In the genomic region with DNA sequence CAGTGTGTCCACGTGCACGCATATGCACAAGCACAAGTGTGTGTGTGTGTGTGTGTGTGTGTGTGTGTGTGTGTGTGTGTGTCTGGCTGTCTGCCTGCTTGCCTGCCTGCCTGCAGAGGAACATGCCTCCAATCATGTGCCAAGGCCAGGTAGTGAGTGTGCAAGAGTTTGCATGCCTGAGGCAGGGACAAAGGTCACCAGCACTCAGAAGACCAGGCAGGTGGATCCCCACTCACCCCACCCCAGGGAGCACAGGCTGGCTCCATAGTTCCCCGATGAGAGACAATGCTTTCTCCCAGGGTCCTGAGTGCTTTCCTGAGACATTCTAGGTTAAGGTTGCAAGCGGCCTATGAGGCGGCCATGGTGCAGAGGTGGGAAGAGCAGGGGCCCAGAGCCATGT, we compare ENCODE assay signal across 27 mouse cellular contexts. TPM values are rescaled to one million over a fixed set of nuclear protein-coding genes. Genes with fewer than 3 reads are reported as not detected.
DNase-seq lines count a peak whose midpoint lies in the region; ATAC-seq and TF ChIP-seq lines count a peak whose summit lies in the region.
"Had no signal": no experiment of that assay in that cellular context is flagged by ENCODE, and none has a peak within 500 bp of the region (broad histone marks: within the 10 kb centered on the region; RNA-seq: fewer than 3 reads in every experiment).

No protein-coding gene starts in this region.

- DNase-seq in forebrain, embryonic 14.5 days (ENCODE audit: low spot score) = no peak
- DNase-seq in forebrain, embryonic 11.5 days (ENCODE audit: low spot score) = no peak
- no peak for DNase-seq in liver, embryonic 11.5 days (ENCODE audit: low spot score)
- no peak for DNase-seq in heart, postnatal 14 days
- DNase-seq: adrenal gland, adult 8-10 months; adrenal gland, postnatal 14 days; adrenal gland, postnatal 36 days; B cell, adult 2 months; cerebellum, adult 11-12 months; cerebellum, adult 2 months; cerebellum, adult 9-10 months; cerebellum, postnatal 10 days had no signal

- peak overlapping the region; percentile 21; the same call in 1 of the 2 replicates for H3K27ac ChIP-seq in forebrain, embryonic 14.5 days (ENCODE audit: low read depth, low read length)
- H3K27ac ChIP-seq in forebrain, embryonic 11.5 days (ENCODE audit: low read depth, low read length) = no peak overlapping the region
- H3K27ac ChIP-seq in liver, embryonic 15.5 days (replicated peaks) = no peak overlapping the region
- H3K27ac ChIP-seq in liver, embryonic 11.5 days (ENCODE audit: low read depth, low read length) = no peak overlapping the region
- no peak overlapping the region for H3K27ac ChIP-seq in intestine, postnatal 0 days (ENCODE audit: low read depth, low read length)
- H3K27ac ChIP-seq: embryonic facial prominence, embryonic 12.5 days; forebrain, embryonic 12.5 days; forebrain, embryonic 15.5 days had no signal

- no peak for ATAC-seq in forebrain, embryonic 14.5 days
- no peak for ATAC-seq in forebrain, embryonic 11.5 days (replicated peaks; ENCODE audit: low FRiP score)
- ATAC-seq in liver, embryonic 15.5 days (ENCODE audit: insufficient read depth) = peak; percentile 16; the same call in 1 of the 2 replicates
- ATAC-seq in liver, embryonic 11.5 days (replicated peaks; ENCODE audit: low FRiP score) = no peak
- no peak for ATAC-seq in megakaryocyte, adult 5-6 weeks (ENCODE audit: poor library complexity, severe bottlenecking)
- ATAC-seq in intestine, postnatal 0 days = peak; percentile 55
- ATAC-seq: activated CD4-positive, CD25-positive, alpha-beta regulatory T cell, adult 4 months; CD4-positive, CD25-positive, alpha-beta regulatory T cell, adult 4 months; forebrain, embryonic 15.5 days; Patski had no signal

- no peak overlapping the region for H3K4me2 ChIP-seq in forebrain, embryonic 14.5 days (ENCODE audit: low read length)
- no peak overlapping the region for H3K4me2 ChIP-seq in forebrain, embryonic 11.5 days (ENCODE audit: low read depth, low read length, severe bottlenecking)
- no peak overlapping the region for H3K4me2 ChIP-seq in liver, embryonic 15.5 days
- no peak overlapping the region for H3K4me2 ChIP-seq in liver, embryonic 11.5 days
- no peak overlapping the region for H3K4me2 ChIP-seq in intestine, postnatal 0 days (replicated peaks; ENCODE audit: low read depth)
- H3K4me2 ChIP-seq: embryonic facial prominence, embryonic 12.5 days; forebrain, embryonic 12.5 days; forebrain, embryonic 15.5 days had no signal

- H3K4me1 ChIP-seq in forebrain, embryonic 14.5 days (ENCODE audit: control insufficient read depth, insufficient read depth, low read length) = no peaks in the 10 kb centered on the region
- H3K4me1 ChIP-seq in forebrain, embryonic 11.5 days (replicated peaks; ENCODE audit: control insufficient read depth, insufficient read depth, low read length) = no peaks in the 10 kb centered on the region
- H3K4me1 ChIP-seq in liver, embryonic 15.5 days (replicated peaks) = no peaks in the 10 kb centered on the region; the same call in 1 of the 2 replicates
- H3K4me1 ChIP-seq in liver, embryonic 11.5 days (replicated peaks; ENCODE audit: control insufficient read depth, insufficient read depth, low read length) = no peaks in the 10 kb centered on the region
- H3K4me1 ChIP-seq in megakaryocyte, embryonic 14.5 days = peaks cover 94% of the 10 kb centered on the region
- H3K4me1 ChIP-seq in intestine, postnatal 0 days (replicated peaks; ENCODE audit: control insufficient read depth, insufficient read depth, low read length) = no peaks in the 10 kb centered on the region

- H3K27me3 ChIP-seq in forebrain, embryonic 14.5 days (replicated peaks; ENCODE audit: control insufficient read depth, insufficient read depth, low read length) = no peaks in the 10 kb centered on the region
- H3K27me3 ChIP-seq in forebrain, embryonic 11.5 days (ENCODE audit: control insufficient read depth, insufficient read depth, low read length) = no peaks in the 10 kb centered on the region
- H3K27me3 ChIP-seq in liver, embryonic 15.5 days = no peaks in the 10 kb centered on the region
- H3K27me3 ChIP-seq in liver, embryonic 11.5 days (replicated peaks; ENCODE audit: control insufficient read depth, insufficient read depth, low read length) = no peaks in the 10 kb centered on the region
- H3K27me3 ChIP-seq in megakaryocyte, embryonic 14.5 days (replicated peaks) = no peaks in the 10 kb centered on the region
- no peaks in the 10 kb centered on the region for H3K27me3 ChIP-seq in intestine, postnatal 0 days (replicated peaks; ENCODE audit: control insufficient read depth, insufficient read depth, low read length)
- H3K27me3 ChIP-seq: CH12.LX; embryonic facial prominence, embryonic 12.5 days; forebrain, embryonic 12.5 days; forebrain, embryonic 15.5 days; Patski had no signal

- no peak overlapping the region for H3K9ac ChIP-seq in forebrain, embryonic 14.5 days (ENCODE audit: low read length)
- H3K9ac ChIP-seq in forebrain, embryonic 11.5 days (ENCODE audit: low read length) = no peak overlapping the region
- H3K9ac ChIP-seq in liver, embryonic 15.5 days = no peak overlapping the region
- H3K9ac ChIP-seq in liver, embryonic 11.5 days (ENCODE audit: low read depth, low read length) = no peak overlapping the region
- no peak overlapping the region for H3K9ac ChIP-seq in intestine, postnatal 0 days (ENCODE audit: low read depth, low read length)
- H3K9ac ChIP-seq: embryonic facial prominence, embryonic 12.5 days; forebrain, embryonic 12.5 days; forebrain, embryonic 15.5 days had no signal

- intact Hi-C loops in heart, postnatal 14 days (cut with DNase I) = no loop called here

- WGBS in forebrain, embryonic 14.5 days = 92% methylated on average over 5 of the region's 5 CpGs
- 92% methylated on average over 5 of the region's 5 CpGs for WGBS in forebrain, embryonic 11.5 days
- 76% methylated on average over 5 of the region's 5 CpGs for WGBS in liver, embryonic 15.5 days (ENCODE audit: insufficient replicate concordance)
- WGBS in liver, embryonic 11.5 days = 83% methylated on average over 5 of the region's 5 CpGs
- 78% methylated on average over 5 of the region's 5 CpGs for WGBS in intestine, postnatal 0 days

- no peak for TF ChIP-seq CTCF in intestine, postnatal 0 days (IDR thresholded peaks at IDR 0.05; ENCODE audit: low read depth)

- no peak overlapping the region for H3K4me3 ChIP-seq in forebrain, embryonic 14.5 days (ENCODE audit: low read depth, low read length)
- H3K4me3 ChIP-seq in forebrain, embryonic 11.5 days (ENCODE audit: low read depth, low read length) = no peak overlapping the region
- no peak overlapping the region for H3K4me3 ChIP-seq in liver, embryonic 15.5 days (replicated peaks)
- H3K4me3 ChIP-seq in liver, embryonic 11.5 days (ENCODE audit: low read depth, low read length) = no peak overlapping the region
- H3K4me3 ChIP-seq in megakaryocyte, embryonic 14.5 days (replicated peaks) = peak overlapping the region; percentile 76
- H3K4me3 ChIP-seq in intestine, postnatal 0 days (ENCODE audit: low read depth, low read length) = no peak overlapping the region
- H3K4me3 ChIP-seq: embryonic facial prominence, embryonic 10.5 days; embryonic facial prominence, embryonic 12.5 days; forebrain, embryonic 12.5 days; forebrain, embryonic 15.5 days had no signal

- no peaks in the 10 kb centered on the region for H3K9me3 ChIP-seq in forebrain, embryonic 14.5 days (replicated peaks; ENCODE audit: control insufficient read depth, low read length)
- H3K9me3 ChIP-seq in forebrain, embryonic 11.5 days (ENCODE audit: control insufficient read depth, low read length) = peaks cover 4% of the 10 kb centered on the region; the same call in 1 of the 2 replicates
- H3K9me3 ChIP-seq in liver, embryonic 15.5 days (replicated peaks) = no peaks in the 10 kb centered on the region
- 0 out of 2 replicates have a peak, but pooled peaks cover 3% of the 10 kb centered on the region for H3K9me3 ChIP-seq in liver, embryonic 11.5 days (ENCODE audit: control insufficient read depth, low read length)
- H3K9me3 ChIP-seq in megakaryocyte, embryonic 14.5 days = peaks cover 11% of the 10 kb centered on the region
- no peaks in the 10 kb centered on the region for H3K9me3 ChIP-seq in intestine, postnatal 0 days (ENCODE audit: control insufficient read depth)
- H3K9me3 ChIP-seq: forebrain, embryonic 15.5 days; G1E had no signal

- peaks cover 80% of the 10 kb centered on the region for H3K36me3 ChIP-seq in forebrain, embryonic 14.5 days (ENCODE audit: control insufficient read depth, insufficient read depth, low read length)
- peaks cover 52% of the 10 kb centered on the region for H3K36me3 ChIP-seq in forebrain, embryonic 11.5 days (ENCODE audit: control insufficient read depth, insufficient read depth, low read length)
- H3K36me3 ChIP-seq in liver, embryonic 15.5 days (replicated peaks) = peaks cover 51% of the 10 kb centered on the region
- H3K36me3 ChIP-seq in liver, embryonic 11.5 days (ENCODE audit: control insufficient read depth, insufficient read depth, low read length) = peaks cover 49% of the 10 kb centered on the region
- H3K36me3 ChIP-seq in megakaryocyte, embryonic 14.5 days (replicated peaks; ENCODE audit: low read length) = peaks cover 84% of the 10 kb centered on the region
- H3K36me3 ChIP-seq in intestine, postnatal 0 days (ENCODE audit: control insufficient read depth, insufficient read depth) = peaks cover 71% of the 10 kb centered on the region

RNA-seq across cellular contexts. Expression of gene Lfng, which starts 17.1 kb away (rescaled TPM):
- 30.9 TPM in 2 replicates for polyA plus RNA-seq in forebrain, embryonic 14.5 days (2014; fragmentation: Nextera tagmentation; extraction: Ambion mirVana)
- polyA plus RNA-seq in forebrain, embryonic 11.5 days (2014; fragmentation: Nextera tagmentation; extraction: Ambion mirVana) = 41.8 and 45.4 TPM in 2 replicates
- 11.0 and 12.9 TPM in 2 replicates for polyA plus RNA-seq in liver, embryonic 15.5 days (2015; fragmentation: Nextera tagmentation; extraction: Ambion mirVana)
- polyA plus RNA-seq in liver, embryonic 11.5 days (2014; fragmentation: Nextera tagmentation; extraction: Ambion mirVana) = 10.6 and 11.0 TPM in 2 replicates
- 7.3 and 31.9 TPM in 2 replicates for polyA plus RNA-seq in megakaryocyte, embryonic 14.5 days (2012; ENCODE audit: insufficient read depth, low replicate concordance)
- 21.3 and 23.2 TPM in 2 replicates for total RNA-seq in megakaryocyte, adult 5-6 weeks (2015)
- total RNA-seq in megakaryocyte, adult 5-6 weeks (2017) = 48.0 and 54.2 TPM in 2 replicates
- polyA plus RNA-seq in intestine, postnatal 0 days (2015; fragmentation: Nextera tagmentation; extraction: Ambion mirVana) = 7.1 and 7.3 TPM in 2 replicates
- total RNA-seq in heart, postnatal 14 days (2021) = 10 to 100 TPM; 18.1 to 22.4 TPM
- total RNA-seq: CH12.LX had no signal

RNA-seq across cellular contexts. Expression of gene Ttyh3, which starts 24.6 kb away (rescaled TPM):
- polyA plus RNA-seq in forebrain, embryonic 14.5 days (2014; fragmentation: Nextera tagmentation; extraction: Ambion mirVana) = 65.8 and 72.3 TPM in 2 replicates
- polyA plus RNA-seq in forebrain, embryonic 11.5 days (2014; fragmentation: Nextera tagmentation; extraction: Ambion mirVana) = 83.3 and 91.5 TPM in 2 replicates
- 6.7 and 7.6 TPM in 2 replicates for polyA plus RNA-seq in liver, embryonic 15.5 days (2015; fragmentation: Nextera tagmentation; extraction: Ambion mirVana)
- 24.3 and 26.5 TPM in 2 replicates for polyA plus RNA-seq in liver, embryonic 11.5 days (2014; fragmentation: Nextera tagmentation; extraction: Ambion mirVana)
- 302 and 455 TPM in 2 replicates for polyA plus RNA-seq in megakaryocyte, embryonic 14.5 days (2012; ENCODE audit: insufficient read depth, low replicate concordance)
- 42.4 and 46.0 TPM in 2 replicates for total RNA-seq in megakaryocyte, adult 5-6 weeks (2015)
- 8.0 and 11.6 TPM in 2 replicates for total RNA-seq in megakaryocyte, adult 5-6 weeks (2017)
- polyA plus RNA-seq in intestine, postnatal 0 days (2015; fragmentation: Nextera tagmentation; extraction: Ambion mirVana) = 21.4 and 23.6 TPM in 2 replicates
- total RNA-seq in heart, postnatal 14 days (2021) = 10 to 100 TPM; 31.6 to 31.9 TPM

RNA-seq across cellular contexts. Expression of gene Grifin, which starts 59.4 kb away (rescaled TPM):
- 0.38 TPM in 1 of 2 replicates, not detected in the other for polyA plus RNA-seq in forebrain, embryonic 14.5 days (2014; fragmentation: Nextera tagmentation; extraction: Ambion mirVana)
- polyA plus RNA-seq in forebrain, embryonic 11.5 days (2014; fragmentation: Nextera tagmentation; extraction: Ambion mirVana) = not detected in 2 replicates
- 1.4 and 1.9 TPM in 2 replicates for polyA plus RNA-seq in liver, embryonic 15.5 days (2015; fragmentation: Nextera tagmentation; extraction: Ambion mirVana)
- 1.8 and 2.6 TPM in 2 replicates for polyA plus RNA-seq in liver, embryonic 11.5 days (2014; fragmentation: Nextera tagmentation; extraction: Ambion mirVana)
- polyA plus RNA-seq in megakaryocyte, embryonic 14.5 days (2012; ENCODE audit: insufficient read depth, low replicate concordance) = 0.77 TPM in 1 of 2 replicates, not detected in the other
- total RNA-seq in megakaryocyte, adult 5-6 weeks (2015) = not detected in 2 replicates
- total RNA-seq in megakaryocyte, adult 5-6 weeks (2017) = not detected in 2 replicates
- polyA plus RNA-seq in intestine, postnatal 0 days (2015; fragmentation: Nextera tagmentation; extraction: Ambion mirVana) = 1.1 and 1.5 TPM in 2 replicates
- not detected for total RNA-seq in heart, postnatal 14 days (2021)
- total RNA-seq: adrenal gland, adult 18-20 months; adrenal gland, adult 8-10 months; adrenal gland, postnatal 14 days; adrenal gland, postnatal 36 days; CH12.LX; G1E had no signal
- polyA plus RNA-seq: embryonic facial prominence, embryonic 10.5 days; embryonic facial prominence, embryonic 14.5 days; forebrain, embryonic 12.5 days; forebrain, embryonic 15.5 days; G1E had no signal

Comparison
In these comparisons a context has a peak if more than half of its experiments do, and no peak if none do; other contexts are left out.
1. ATAC-seq: peak in liver, embryonic 15.5 days (single experiment) and intestine, postnatal 0 days (single experiment); none in forebrain, embryonic 14.5 days (single experiment), forebrain, embryonic 11.5 days (single experiment), liver, embryonic 11.5 days (single experiment) and megakaryocyte, adult 5-6 weeks (single experiment).